Mouse (Mus musculus) myocyte (in vitro differentiated cells): ENCODE measurements around the gene Naglu. TPM values are rescaled to one million over a fixed set of nuclear protein-coding genes. Genes with fewer than 3 reads are reported as not detected.
"Not testable (repeated sequence)": the region's sequence is repeated elsewhere in the genome, so short reads cannot be mapped to it uniquely, and the experiment has no call there.

Experiments
- H3K27me3 ChIP-seq: one replicate; pipeline ENCODE4 v1.6.1; 2011; ENCODE audit not compliant: control insufficient read depth, insufficient read depth, insufficient read length
- H3K36me3 ChIP-seq: one replicate; pipeline ENCODE4 v1.6.1; 2011; ENCODE audit not compliant: control insufficient read depth, insufficient read depth
- H3K4me2 ChIP-seq: one replicate; pipeline ENCODE4 v1.6.1; 2011; ENCODE audit warnings: low read depth, control low read depth
- H3K4me3 ChIP-seq: one replicate; pipeline ENCODE4 v1.5.1; 2011; ENCODE audit warnings: mild to moderate bottlenecking, control low read depth, moderate library complexity
- H3K79me2 ChIP-seq: one replicate; pipeline ENCODE4 v1.6.1; 2011; ENCODE audit not compliant: control insufficient read depth, insufficient read depth
- H3ac ChIP-seq: one replicate; pipeline ENCODE4 v1.6.1; 2011; ENCODE audit not compliant: control insufficient read depth, insufficient read length
- CEBPB ChIP-seq: IDR thresholded peaks from 2 replicates; pipeline ENCODE4 v1.6.1; 2011; ENCODE audit warnings: mild to moderate bottlenecking, moderate library complexity; ENCODE audit not compliant: poor library complexity, insufficient read depth, severe bottlenecking
- E2F4 ChIP-seq: IDR thresholded peaks from one replicate; pipeline ENCODE4 v1.6.1; 2011; ENCODE audit warnings: mild to moderate bottlenecking, control low read depth, moderate library complexity; ENCODE audit not compliant: insufficient read depth
- MAX ChIP-seq: IDR thresholded peaks from one replicate; pipeline ENCODE4 v1.6.1; 2011; ENCODE audit warnings: low read depth, mild to moderate bottlenecking, control low read depth
- MYOD1 ChIP-seq, 3 experiments: IDR thresholded peaks; one replicate each; pipeline ENCODE4 v1.6.1; 2011; ENCODE audit warnings: control low read depth in 2 of 3, low read depth in 2 of 3, mild to moderate bottlenecking in 2 of 3, moderate library complexity in 1 of 3; ENCODE audit not compliant: insufficient read length in 2 of 3, control insufficient read depth in 1 of 3
- MYOG ChIP-seq, 3 experiments: IDR thresholded peaks; one replicate each; pipeline ENCODE4 v1.6.1; 2011; ENCODE audit warnings: control low read depth in 2 of 3, low read depth in 2 of 3, mild to moderate bottlenecking in 2 of 3; ENCODE audit not compliant: insufficient read length in 2 of 3, control insufficient read depth in 1 of 3, insufficient read depth in 1 of 3
- POLR2A ChIP-seq: IDR thresholded peaks from one replicate; pipeline ENCODE4 v1.6.1; 2011; ENCODE audit warnings: low read depth, mild to moderate bottlenecking, control low read depth, moderate library complexity; ENCODE audit not compliant: insufficient read length
- POLR2AphosphoS2 ChIP-seq: IDR thresholded peaks from one replicate; pipeline ENCODE4 v1.6.1; 2011; ENCODE audit warnings: low read depth, control low read depth; ENCODE audit not compliant: insufficient read length
- REST ChIP-seq: IDR thresholded peaks from one replicate; pipeline ENCODE4 v1.6.1; 2011; ENCODE audit warnings: mild to moderate bottlenecking, control low read depth, moderate library complexity; ENCODE audit not compliant: insufficient read depth, insufficient read length
- SRF ChIP-seq: IDR thresholded peaks from one replicate; pipeline ENCODE4 v1.6.1; 2011; ENCODE audit warnings: low read depth; ENCODE audit not compliant: control insufficient read depth, insufficient read length
- TCF12 ChIP-seq: IDR thresholded peaks from one replicate; pipeline ENCODE4 v1.6.1; 2011; ENCODE audit warnings: mild to moderate bottlenecking, control low read depth; ENCODE audit not compliant: poor library complexity, insufficient read depth, severe bottlenecking
- TCF3 ChIP-seq: IDR thresholded peaks from one replicate; pipeline ENCODE4 v1.6.1; 2011; ENCODE audit warnings: low read depth, control low read depth; ENCODE audit not compliant: insufficient read length
- USF1 ChIP-seq: IDR thresholded peaks from one replicate; pipeline ENCODE4 v1.6.1; 2011; ENCODE audit warnings: low read depth, mild to moderate bottlenecking, control low read depth, moderate library complexity
- polyA plus RNA-seq: library from polyadenylated mRNA; unstranded; fragments of >200 nt; fragmentation: generic; extraction: Trizol; gene quantifications from one replicate; pipeline ENCODE4 v1.2.1, GENCODE M21; 2012; ENCODE audit warnings: missing spikeins

The Naglu gene
- polyA plus RNA-seq, 1 experiment = 19.8 TPM

- H3K36me3 ChIP-seq = peaks cover 13% of the 10 kb centered on the region
- peak overlapping the region; percentile 72 for H3K4me3 ChIP-seq
- H3K27me3 ChIP-seq = no peaks in the 10 kb centered on the region
- no peak overlapping the region for H3ac ChIP-seq
- H3K4me2 ChIP-seq = peak overlapping the region; percentile 93
- TF ChIP-seq TCF3 (no peak), MYOG (IDR thresholded peaks at IDR 0.05; ENCODE audit: control insufficient read depth in 1 of 3, insufficient read depth in 1 of 3, insufficient read length in 2 of 3, low read depth in 2 of 3) (no peak), TCF12 (no peak), POLR2A (no peak), E2F4 (no peak), USF1 (no peak), MAX (no peak), REST (no peak), SRF (no peak), MYOD1 (IDR thresholded peaks at IDR 0.05; ENCODE audit: control insufficient read depth in 1 of 3, insufficient read length in 2 of 3, low read depth in 2 of 3) (no peak), CEBPB (no peak), POLR2AphosphoS2 (no peak)
- peaks cover 75% of the 10 kb centered on the region for H3K79me2 ChIP-seq
Observed at GRCm38 (mm10) chr11:101118105-101118504, 48.3 kb downstream of the Naglu start.

- peaks cover 64% of the 10 kb centered on the region for H3K79me2 ChIP-seq
- H3K36me3 ChIP-seq = peaks cover 18% of the 10 kb centered on the region
- peak overlapping the region; percentile 93 for H3K4me2 ChIP-seq
- TF ChIP-seq POLR2A = no peak
- TF ChIP-seq MYOD1 (IDR thresholded peaks at IDR 0.05; ENCODE audit: control insufficient read depth in 1 of 3, insufficient read length in 2 of 3, low read depth in 2 of 3) = no peak
- H3K27me3 ChIP-seq = no peaks in the 10 kb centered on the region
- H3ac ChIP-seq = peak overlapping the region; percentile 23
- peak overlapping the region; percentile 72 for H3K4me3 ChIP-seq
Observed at GRCm38 (mm10) chr11:101119131-101119760, 49.4 kb downstream of the Naglu start.

GRCm38 (mm10) chr11:101119761-101120544 is 50.1 kb downstream of the Naglu start, which contains the start of the genes Retreg3 and Tubg1:
Gene Retreg3, minus strand, starts transcription at chr11:101119893.
Gene Tubg1, plus strand, starts transcription at chr11:101119938.
- peak within 1 kb of the TSS; percentile 72 for H3K4me3 ChIP-seq
- peak within 1 kb of the TSS; percentile 23 for H3ac ChIP-seq
- no peak for TF ChIP-seq MYOD1 (IDR thresholded peaks at IDR 0.05; ENCODE audit: control insufficient read depth in 1 of 3, insufficient read length in 2 of 3, low read depth in 2 of 3)
- TF ChIP-seq POLR2AphosphoS2 = peak; percentile 94
- TF ChIP-seq MYOG (IDR thresholded peaks at IDR 0.05; ENCODE audit: control insufficient read depth in 1 of 3, insufficient read depth in 1 of 3, insufficient read length in 2 of 3, low read depth in 2 of 3) = peak in 1 of 3 experiments; percentile 19
- TF ChIP-seq REST = no peak
- TF ChIP-seq SRF = peak; percentile 65
- no peak for TF ChIP-seq E2F4
- TF ChIP-seq POLR2A = peak; percentile 83
- no peak for TF ChIP-seq MAX
- H3K27me3 ChIP-seq = no peaks in the 10 kb centered on the region
- H3K36me3 ChIP-seq = peaks cover 18% of the 10 kb centered on the region
- peaks cover 57% of the 10 kb centered on the region for H3K79me2 ChIP-seq
- H3K4me2 ChIP-seq = peak within 1 kb of the TSS; percentile 93

- Histone ChIP-seq H3K27me3 (no peaks in the 10 kb centered on the region), H3K79me2 (peaks cover 49% of the 10 kb centered on the region), H3ac (peak overlapping the region; percentile 23), H3K4me3 (peak overlapping the region; percentile 72), H3K4me2 (peak overlapping the region; percentile 79), H3K36me3 (peaks cover 18% of the 10 kb centered on the region)
- TF ChIP-seq USF1 (no peak), TCF12 (no peak), POLR2AphosphoS2 (no peak), REST (no peak), E2F4 (no peak)
Observed at GRCm38 (mm10) chr11:101120545-101121188, 50.9 kb downstream of the Naglu start.

GRCm38 (mm10) chr11:101124494-101124893 is 54.7 kb downstream of the Naglu start:
- H3K4me3 ChIP-seq, H3ac ChIP-seq, H3K27me3 ChIP-seq, H3K4me2 ChIP-seq: not testable (repeated sequence)
- peaks cover 11% of the 10 kb centered on the region for H3K79me2 ChIP-seq
- peaks cover 11% of the 10 kb centered on the region for H3K36me3 ChIP-seq

GRCm38 (mm10) chr11:101125008-101125407 is 55.2 kb downstream of the Naglu start:
- Histone ChIP-seq H3K79me2 (peaks cover 11% of the 10 kb centered on the region), H3K36me3 (peaks cover 11% of the 10 kb centered on the region)
- H3K27me3 ChIP-seq, H3K4me2 ChIP-seq, H3ac ChIP-seq, H3K4me3 ChIP-seq: not testable (repeated sequence)
